Mouse (Mus musculus): ENCODE results near the gene Parvg.
A peak's percentile ranks its signal among the peaks of the same experiment; 100 is the strongest.
"Not testable (repeated sequence)": the region's sequence is repeated elsewhere in the genome, so short reads cannot be mapped to it uniquely, and the experiment has no call there.

Gene Parvg

GRCm38 (mm10) chr15:84323966-84324869 is at the start of gene Parvg:
Gene Parvg, plus strand, starts transcription at chr15:84324026.
- DNase-seq (ENCODE audit: low spot score) = no peak

GRCm38 (mm10) chr15:84276066-84276465 is 47.8 kb upstream of the Parvg start:
- DNase-seq (ENCODE audit: low spot score) = no peak

GRCm38 (mm10) chr15:84278091-84278490 is 45.7 kb upstream of the Parvg start:
- DNase-seq (ENCODE audit: low spot score) = no peak

GRCm38 (mm10) chr15:84278656-84279055 is 45.2 kb upstream of the Parvg start:
- no peak for DNase-seq (ENCODE audit: low spot score)

- DNase-seq (ENCODE audit: low spot score) = no peak
Observed at GRCm38 (mm10) chr15:84280309-84280708, 43.5 kb upstream of the Parvg start.

- DNase-seq (ENCODE audit: low spot score) = no peak
Observed at GRCm38 (mm10) chr15:84280712-84281347, 43.0 kb upstream of the Parvg start.

GRCm38 (mm10) chr15:84282206-84283085 is 41.4 kb upstream of the Parvg start:
- no peak for DNase-seq (ENCODE audit: low spot score)

GRCm38 (mm10) chr15:84284059-84284458 is 39.8 kb upstream of the Parvg start:
- peak; percentile 73 for DNase-seq (ENCODE audit: low spot score)

- no peak for DNase-seq (ENCODE audit: low spot score)
Observed at GRCm38 (mm10) chr15:84285453-84285852, 38.4 kb upstream of the Parvg start.

GRCm38 (mm10) chr15:84288953-84289352 is 34.9 kb upstream of the Parvg start:
- DNase-seq (ENCODE audit: low spot score) = not testable (repeated sequence)

- DNase-seq (ENCODE audit: low spot score) = no peak
Observed at GRCm38 (mm10) chr15:84291097-84291496, 32.7 kb upstream of the Parvg start.

GRCm38 (mm10) chr15:84293590-84293989 is 30.2 kb upstream of the Parvg start:
- DNase-seq (ENCODE audit: low spot score) = no peak

GRCm38 (mm10) chr15:84294391-84294790 is 29.4 kb upstream of the Parvg start:
- no peak for DNase-seq (ENCODE audit: low spot score)

- DNase-seq (ENCODE audit: low spot score) = no peak
Observed at GRCm38 (mm10) chr15:84295225-84295624, 28.6 kb upstream of the Parvg start.

- DNase-seq (ENCODE audit: low spot score) = no peak
Observed at GRCm38 (mm10) chr15:84297454-84297853, 26.4 kb upstream of the Parvg start.

GRCm38 (mm10) chr15:84298804-84299370 is 24.9 kb upstream of the Parvg start:
- DNase-seq (ENCODE audit: low spot score) = no peak

GRCm38 (mm10) chr15:84299662-84300333 is 24.0 kb upstream of the Parvg start:
- DNase-seq (ENCODE audit: low spot score) = no peak

- no peak for DNase-seq (ENCODE audit: low spot score)
Observed at GRCm38 (mm10) chr15:84300591-84300990, 23.2 kb upstream of the Parvg start.

GRCm38 (mm10) chr15:84301026-84301425 is 22.8 kb upstream of the Parvg start:
- peak; percentile 71 for DNase-seq (ENCODE audit: low spot score)

- DNase-seq (ENCODE audit: low spot score) = no peak
Observed at GRCm38 (mm10) chr15:84301641-84302420, 22.0 kb upstream of the Parvg start.

- no peak for DNase-seq (ENCODE audit: low spot score)
Observed at GRCm38 (mm10) chr15:84303264-84303663, 20.6 kb upstream of the Parvg start.

All from testis, postnatal 10 days (tissue).